Mouse (Mus musculus) lung, adult 18-20 months (tissue): ENCODE results near the gene Olfr90.

Experiments
- DNase-seq, 2 experiments: peaks; one replicate each; pipeline ENCODE4 v3.0.0; 2022; ENCODE audit warnings: mixed read lengths in 2 of 2

The Olfr90 gene

GRCm38 (mm10) chr17:37056957-37057356 lies 31.3 kb downstream of the Olfr90 start:
- DNase-seq, result no peak

GRCm38 (mm10) chr17:37051745-37052144 lies 36.6 kb downstream of the Olfr90 start:
- no peak for DNase-seq

GRCm38 (mm10) chr17:37050876-37051275 lies 37.4 kb downstream of the Olfr90 start:
- DNase-seq, result no peak

- peak; percentile 83 to 86 for DNase-seq
Observed at GRCm38 (mm10) chr17:37050399-37050798, 37.9 kb downstream of the Olfr90 start.

GRCm38 (mm10) chr17:37049570-37050310 lies 38.6 kb downstream of the Olfr90 start:
- peak; percentile 51 to 68 for DNase-seq

GRCm38 (mm10) chr17:37048383-37048782 lies 39.9 kb downstream of the Olfr90 start:
- DNase-seq, result no peak

- DNase-seq, result no peak
Observed at GRCm38 (mm10) chr17:37047981-37048380, 40.3 kb downstream of the Olfr90 start.

GRCm38 (mm10) chr17:37047332-37047976 lies 40.8 kb downstream of the Olfr90 start:
- DNase-seq, result no peak

- DNase-seq, result peak; percentile 63 to 70
Observed at GRCm38 (mm10) chr17:37046312-37047112, 41.8 kb downstream of the Olfr90 start.

- DNase-seq, result peak; percentile 85 to 89
Observed at GRCm38 (mm10) chr17:37045611-37046311, 42.5 kb downstream of the Olfr90 start, which contains the start of gene Gabbr1. Gene Gabbr1 (plus strand): TSS chr17:37045966.

GRCm38 (mm10) chr17:37044651-37045244 lies 43.6 kb downstream of the Olfr90 start:
- peak; percentile 37 to 58 for DNase-seq

- no peak for DNase-seq
Observed at GRCm38 (mm10) chr17:37039127-37039894, 49.0 kb downstream of the Olfr90 start.
